ENCODE assay signal across 9 mouse cellular contexts in genomic region chr14:32888876-32889674, GRCm38 (mm10). TPM values are rescaled to one million over a fixed set of nuclear protein-coding genes. Genes with fewer than 3 reads are reported as not detected.
DNase-seq lines count a peak whose midpoint lies in the region; ATAC-seq lines count a peak whose summit lies in the region.
"Had no signal": no experiment of that assay in that cellular context is flagged by ENCODE, and none has a peak within 500 bp of the region (broad histone marks: within the 10 kb centered on the region; RNA-seq: fewer than 3 reads in every experiment).

No protein-coding gene starts in this region.

- H3K36me3 ChIP-seq in embryonic facial prominence, embryonic 15.5 days: no peaks in the 10 kb centered on the region; the same call in 1 of the 2 replicates
- no peaks in the 10 kb centered on the region for H3K36me3 ChIP-seq in neural tube, embryonic 13.5 days

- ATAC-seq in embryonic facial prominence, embryonic 15.5 days (ENCODE audit: insufficient number of reproducible peaks, low FRiP score, low TSS enrichment, low read depth): peak; percentile 75
- peak; percentile 98 for ATAC-seq in neural tube, embryonic 13.5 days (ENCODE audit: low read depth)

- 0 out of 2 replicates have a peak overlapping the region, but pooled peaks have one; percentile 19 for H3K27ac ChIP-seq in embryonic facial prominence, embryonic 15.5 days (replicated peaks)
- peak overlapping the region; percentile 65 for H3K27ac ChIP-seq in neural tube, embryonic 13.5 days (replicated peaks)

- H3K4me2 ChIP-seq in embryonic facial prominence, embryonic 15.5 days (replicated peaks): no peak overlapping the region
- no peak overlapping the region for H3K4me2 ChIP-seq in neural tube, embryonic 13.5 days

- intact Hi-C loops in heart, postnatal 14 days (cut with DNase I): loop anchor here (2.0 kb wide), 1 partner anchor 62 kb away; no protein-coding TSS in a partner anchor

- no peak overlapping the region for H3K4me3 ChIP-seq in embryonic facial prominence, embryonic 15.5 days (replicated peaks)
- H3K4me3 ChIP-seq in neural tube, embryonic 13.5 days: no peak overlapping the region

- peak; percentile 41 for DNase-seq in ovary, postnatal 36 days (ENCODE audit: low spot score)
- no peak for DNase-seq in ovary, postnatal 10 days (ENCODE audit: low spot score)
- peak; percentile 38 to 55 for DNase-seq in heart, postnatal 14 days
- DNase-seq in layer of hippocampus, postnatal 14 days (ENCODE audit: low spot score in 2 of 2): peak; percentile 23 to 51
- DNase-seq in adipocyte (ENCODE audit: low spot score): no peak
- DNase-seq in gastrocnemius, postnatal 25 days: no peak

- peaks cover 28% of the 10 kb centered on the region for H3K4me1 ChIP-seq in embryonic facial prominence, embryonic 15.5 days
- peaks cover 22% of the 10 kb centered on the region for H3K4me1 ChIP-seq in neural tube, embryonic 13.5 days (replicated peaks)

- 22% methylated on average over 6 of the region's 6 CpGs for WGBS in embryonic facial prominence, embryonic 15.5 days
- 9% methylated on average over 6 of the region's 6 CpGs for WGBS in neural tube, embryonic 13.5 days

- H3K27me3 ChIP-seq in embryonic facial prominence, embryonic 15.5 days: no peaks in the 10 kb centered on the region
- H3K27me3 ChIP-seq in neural tube, embryonic 13.5 days: no peaks in the 10 kb centered on the region

- H3K9ac ChIP-seq in embryonic facial prominence, embryonic 15.5 days: no peak overlapping the region
- H3K9ac ChIP-seq in neural tube, embryonic 13.5 days: no peak overlapping the region

- H3K9me3 ChIP-seq in embryonic facial prominence, embryonic 15.5 days (replicated peaks): no peaks in the 10 kb centered on the region
- no peaks in the 10 kb centered on the region for H3K9me3 ChIP-seq in neural tube, embryonic 13.5 days

RNA-seq across cellular contexts. Expression of gene Vstm4, which starts 32.5 kb away (rescaled TPM):
- 37.3 and 44.0 TPM in 2 replicates for polyA plus RNA-seq in embryonic facial prominence, embryonic 15.5 days (2015; fragmentation: Nextera tagmentation; extraction: Ambion mirVana)
- total RNA-seq in heart, postnatal 14 days (2021): 10 to 100 TPM; 13.5 to 16.0 TPM
- 1 to 10 TPM; 4.7 to 5.0 TPM for total RNA-seq in layer of hippocampus, postnatal 14 days (2021)
- polyA plus RNA-seq in neural tube, embryonic 13.5 days (2015; fragmentation: Nextera tagmentation; extraction: Ambion mirVana): 12.2 and 12.4 TPM in 2 replicates
- 1 to 10 TPM; 2.5 to 3.0 TPM for total RNA-seq in gastrocnemius, postnatal 25 days (2021)
- total RNA-seq: neutrophil, adult 5-6 weeks had no signal

RNA-seq across cellular contexts. Expression of gene Fam170b, which starts 55.3 kb away (rescaled TPM):
- polyA plus RNA-seq in embryonic facial prominence, embryonic 15.5 days (2015; fragmentation: Nextera tagmentation; extraction: Ambion mirVana): 0.07 and 0.19 TPM in 2 replicates
- not detected for total RNA-seq in heart, postnatal 14 days (2021)
- total RNA-seq in layer of hippocampus, postnatal 14 days (2021): not detected
- 0.10 TPM in 1 of 2 replicates, not detected in the other for polyA plus RNA-seq in neural tube, embryonic 13.5 days (2015; fragmentation: Nextera tagmentation; extraction: Ambion mirVana)
- not detected for total RNA-seq in gastrocnemius, postnatal 25 days (2021)
- total RNA-seq: neutrophil, adult 5-6 weeks had no signal

Comparison
In these comparisons a context has a peak if more than half of its experiments do, and no peak if none do; other contexts are left out.
1. DNase-seq: peak in ovary, postnatal 36 days (single experiment), heart, postnatal 14 days (2 of 2) and layer of hippocampus, postnatal 14 days (2 of 2); none in ovary, postnatal 10 days (single experiment), adipocyte (single experiment) and gastrocnemius, postnatal 25 days (single experiment).